Mouse (Mus musculus): Measurements from ENCODE around the gene Elmsan1. TPM values are rescaled to one million over a fixed set of nuclear protein-coding genes. Genes with fewer than 3 reads are reported as not detected.
"Not testable (repeated sequence)": the region's sequence is repeated elsewhere in the genome, so short reads cannot be mapped to it uniquely, and the experiment has no call there.

Gene Elmsan1
- polyA plus RNA-seq (2015; fragmentation: Nextera tagmentation; extraction: Ambion mirVana), result 13.2 and 13.8 TPM in 2 replicates

GRCm38 (mm10) chr12:84218289-84219120 lies at the start of gene Elmsan1:
TSS of gene Elmsan1 (minus strand) at chr12:84218881.
- peak; percentile 70 for ATAC-seq (ENCODE audit: insufficient number of reproducible peaks, low FRiP score, low TSS enrichment, low read depth)
- Histone ChIP-seq H3K36me3 (0 out of 2 replicates have a peak, but pooled peaks cover 4% of the 10 kb centered on the region), H3K9me3 (no peaks in the 10 kb centered on the region), H3K4me1 (peaks cover 56% of the 10 kb centered on the region), H3K4me2 (peak within 1 kb of the TSS; percentile 72), H3K27me3 (no peaks in the 10 kb centered on the region), H3K9ac (peak within 1 kb of the TSS; percentile 77), H3K27ac (peak within 1 kb of the TSS; percentile 95), H3K4me3 (peak within 1 kb of the TSS; percentile 83)
- under 1% methylated on average over 79 of the region's 82 CpGs for WGBS

- H3K9ac ChIP-seq, result no peak overlapping the region
- no peaks in the 10 kb centered on the region for H3K27me3 ChIP-seq
- no peak overlapping the region for H3K27ac ChIP-seq
- H3K4me3 ChIP-seq, result no peak overlapping the region
- H3K36me3 ChIP-seq, result no peaks in the 10 kb centered on the region
- no peaks in the 10 kb centered on the region for H3K4me1 ChIP-seq
- H3K4me2 ChIP-seq, result no peak overlapping the region
- no peaks in the 10 kb centered on the region for H3K9me3 ChIP-seq
- 68% methylated on average over 2 of the region's 2 CpGs for WGBS
- ATAC-seq (ENCODE audit: insufficient number of reproducible peaks, low FRiP score, low TSS enrichment, low read depth), result no peak
Measured at GRCm38 (mm10) chr12:84267264-84267663, 48.6 kb upstream of the Elmsan1 start.

GRCm38 (mm10) chr12:84260363-84260762 lies 41.7 kb upstream of the Elmsan1 start:
- Histone ChIP-seq H3K27ac (no peak overlapping the region), H3K9me3 (no peaks in the 10 kb centered on the region), H3K4me3 (no peak overlapping the region), H3K27me3 (no peaks in the 10 kb centered on the region), H3K4me2 (no peak overlapping the region), H3K36me3 (no peaks in the 10 kb centered on the region), H3K4me1 (no peaks in the 10 kb centered on the region), H3K9ac (no peak overlapping the region)
- WGBS, result 57% methylated on average over 7 of the region's 7 CpGs
- no peak for ATAC-seq (ENCODE audit: insufficient number of reproducible peaks, low FRiP score, low TSS enrichment, low read depth)

GRCm38 (mm10) chr12:84254886-84255285 lies 36.2 kb upstream of the Elmsan1 start:
- Histone ChIP-seq H3K36me3 (no peaks in the 10 kb centered on the region), H3K27me3 (no peaks in the 10 kb centered on the region), H3K27ac (no peak overlapping the region), H3K4me2 (no peak overlapping the region), H3K9ac (no peak overlapping the region), H3K4me1 (no peaks in the 10 kb centered on the region), H3K9me3 (no peaks in the 10 kb centered on the region), H3K4me3 (no peak overlapping the region)
- WGBS, result 61% methylated on average over 5 of the region's 5 CpGs
- no peak for ATAC-seq (ENCODE audit: insufficient number of reproducible peaks, low FRiP score, low TSS enrichment, low read depth)

GRCm38 (mm10) chr12:84252811-84253210 lies 34.1 kb upstream of the Elmsan1 start:
- no peak overlapping the region for H3K4me2 ChIP-seq
- H3K4me1 ChIP-seq, result no peaks in the 10 kb centered on the region
- no peak overlapping the region for H3K27ac ChIP-seq
- no peak overlapping the region for H3K4me3 ChIP-seq
- H3K9me3 ChIP-seq, result no peaks in the 10 kb centered on the region
- H3K36me3 ChIP-seq, result no peaks in the 10 kb centered on the region
- 88% methylated on average over 5 of the region's 5 CpGs for WGBS
- no peak for ATAC-seq (ENCODE audit: insufficient number of reproducible peaks, low FRiP score, low TSS enrichment, low read depth)
- H3K27me3 ChIP-seq, result no peaks in the 10 kb centered on the region
- no peak overlapping the region for H3K9ac ChIP-seq

- H3K9ac ChIP-seq, result no peak overlapping the region
- H3K4me2 ChIP-seq, result no peak overlapping the region
- no peak overlapping the region for H3K4me3 ChIP-seq
- H3K4me1 ChIP-seq, result no peaks in the 10 kb centered on the region
- no peak for ATAC-seq (ENCODE audit: insufficient number of reproducible peaks, low FRiP score, low TSS enrichment, low read depth)
- WGBS, result 3% methylated on average over 3 of the region's 3 CpGs
- H3K9me3 ChIP-seq, result no peaks in the 10 kb centered on the region
- no peak overlapping the region for H3K27ac ChIP-seq
- no peaks in the 10 kb centered on the region for H3K36me3 ChIP-seq
- no peaks in the 10 kb centered on the region for H3K27me3 ChIP-seq
Measured at GRCm38 (mm10) chr12:84249217-84249616, 30.5 kb upstream of the Elmsan1 start.

- Histone ChIP-seq H3K36me3 (no peaks in the 10 kb centered on the region), H3K27me3 (no peaks in the 10 kb centered on the region), H3K9me3 (no peaks in the 10 kb centered on the region), H3K4me3 (no peak overlapping the region), H3K4me1 (no peaks in the 10 kb centered on the region), H3K4me2 (no peak overlapping the region), H3K27ac (no peak overlapping the region), H3K9ac (no peak overlapping the region)
- WGBS, result 76% methylated on average over 5 of the region's 5 CpGs
- ATAC-seq (ENCODE audit: insufficient number of reproducible peaks, low FRiP score, low TSS enrichment, low read depth), result no peak
Measured at GRCm38 (mm10) chr12:84245683-84246082, 27.0 kb upstream of the Elmsan1 start.

GRCm38 (mm10) chr12:84243076-84243770 lies 24.5 kb upstream of the Elmsan1 start:
- 73% methylated on average over 7 of the region's 7 CpGs for WGBS
- Histone ChIP-seq H3K9me3 (no peaks in the 10 kb centered on the region), H3K4me2 (no peak overlapping the region), H3K36me3 (no peaks in the 10 kb centered on the region), H3K27ac (no peak overlapping the region), H3K9ac (no peak overlapping the region), H3K4me1 (no peaks in the 10 kb centered on the region), H3K4me3 (no peak overlapping the region), H3K27me3 (no peaks in the 10 kb centered on the region)
- no peak for ATAC-seq (ENCODE audit: insufficient number of reproducible peaks, low FRiP score, low TSS enrichment, low read depth)

GRCm38 (mm10) chr12:84237036-84237435 lies 18.4 kb upstream of the Elmsan1 start:
- H3K27me3 ChIP-seq; H3K9ac ChIP-seq; H3K4me1 ChIP-seq; H3K4me3 ChIP-seq; H3K36me3 ChIP-seq; H3K9me3 ChIP-seq; ATAC-seq (ENCODE audit: insufficient number of reproducible peaks, low FRiP score, low TSS enrichment, low read depth); H3K27ac ChIP-seq; H3K4me2 ChIP-seq: not testable (repeated sequence)
- WGBS, result 90% methylated on average over 5 of the region's 5 CpGs

GRCm38 (mm10) chr12:84235981-84236752 lies 17.5 kb upstream of the Elmsan1 start:
- WGBS, result 67% methylated on average over 10 of the region's 10 CpGs
- Histone ChIP-seq H3K9me3 (no peaks in the 10 kb centered on the region), H3K4me3 (no peak overlapping the region), H3K27ac (no peak overlapping the region), H3K4me1 (no peaks in the 10 kb centered on the region), H3K4me2 (no peak overlapping the region), H3K27me3 (no peaks in the 10 kb centered on the region), H3K36me3 (no peaks in the 10 kb centered on the region), H3K9ac (no peak overlapping the region)
- no peak; the same call in 1 of the 2 replicates for ATAC-seq (ENCODE audit: insufficient number of reproducible peaks, low FRiP score, low TSS enrichment, low read depth)

- no peaks in the 10 kb centered on the region for H3K4me1 ChIP-seq
- ATAC-seq (ENCODE audit: insufficient number of reproducible peaks, low FRiP score, low TSS enrichment, low read depth), result no peak
- H3K36me3 ChIP-seq, result no peaks in the 10 kb centered on the region
- no peak overlapping the region for H3K4me2 ChIP-seq
- H3K4me3 ChIP-seq, result no peak overlapping the region
- 94% methylated on average over 6 of the region's 6 CpGs for WGBS
- H3K9ac ChIP-seq, result no peak overlapping the region
- H3K27me3 ChIP-seq, result no peaks in the 10 kb centered on the region
- H3K9me3 ChIP-seq, result no peaks in the 10 kb centered on the region
- no peak overlapping the region for H3K27ac ChIP-seq
Measured at GRCm38 (mm10) chr12:84235577-84235976, 16.9 kb upstream of the Elmsan1 start.
